Mouse (Mus musculus) heart, adult 2 months (tissue): Measurements from ENCODE around the gene Hbq1b.
"Not testable (repeated sequence)": the region's sequence is repeated elsewhere in the genome, so short reads cannot be mapped to it uniquely, and the experiment has no call there.

Experiments used
- CTCF ChIP-seq: fragments of 200-600 bp; IDR thresholded peaks from 2 replicates; pipeline ENCODE4 v1.8.1; 2022; ENCODE audit warnings: antibody characterized with exemption, mild to moderate bottlenecking, moderate library complexity
- EP300 ChIP-seq: fragments of 200-500 bp; IDR thresholded peaks from 2 replicates; pipeline ENCODE4 v1.6.1; 2011; ENCODE audit warnings: low read depth, low read length, control low read depth; ENCODE audit not compliant: insufficient read depth
- POLR2A ChIP-seq: fragments of 200-500 bp; IDR thresholded peaks from 2 replicates; pipeline ENCODE4 v1.6.1; 2011; ENCODE audit warnings: mild to moderate bottlenecking, low read depth, low read length, control low read depth; ENCODE audit not compliant: insufficient read depth

- peak; percentile 80 for TF ChIP-seq CTCF
- not testable (repeated sequence) for TF ChIP-seq POLR2A, EP300
Measured at GRCm38 (mm10) chr11:32286695-32287492, at the start of gene Hbq1b.
